Mouse (Mus musculus): Measurements from ENCODE around the gene Rps26.
"Not testable (repeated sequence)": the region's sequence is repeated elsewhere in the genome, so short reads cannot be mapped to it uniquely, and the experiment has no call there.

The Rps26 gene

GRCm38 (mm10) chr10:128641871-128642270, 15.3 kb upstream of the Rps26 start:
- no peak for DNase-seq (ENCODE audit: low spot score in 2 of 2)

GRCm38 (mm10) chr10:128640891-128641290, 14.3 kb upstream of the Rps26 start:
- DNase-seq (ENCODE audit: low spot score in 2 of 2) = no peak

GRCm38 (mm10) chr10:128639999-128640398, 13.5 kb upstream of the Rps26 start:
- no peak for DNase-seq (ENCODE audit: low spot score in 2 of 2)

GRCm38 (mm10) chr10:128637011-128637410, 10.5 kb upstream of the Rps26 start:
- no peak for DNase-seq (ENCODE audit: low spot score in 2 of 2)

- no peak for DNase-seq (ENCODE audit: low spot score in 2 of 2)
These were observed 10.0 kb upstream of the Rps26 start for GRCm38 (mm10) chr10:128636561-128636960.

- DNase-seq (ENCODE audit: low spot score in 2 of 2) = no peak
These were observed 9.2 kb upstream of the Rps26 start for GRCm38 (mm10) chr10:128635697-128636096.

- no peak for DNase-seq (ENCODE audit: low spot score in 2 of 2)
These were observed 5.0 kb upstream of the Rps26 start for GRCm38 (mm10) chr10:128631571-128631970.

GRCm38 (mm10) chr10:128630306-128630705, 3.8 kb upstream of the Rps26 start:
- not testable (repeated sequence) for DNase-seq (ENCODE audit: low spot score in 2 of 2)

- DNase-seq (ENCODE audit: low spot score in 2 of 2) = no peak
These were observed 3.2 kb upstream of the Rps26 start for GRCm38 (mm10) chr10:128629746-128630145.

GRCm38 (mm10) chr10:128627398-128628317, 1.1 kb upstream of the Rps26 start:
- no peak for DNase-seq (ENCODE audit: low spot score in 2 of 2)

GRCm38 (mm10) chr10:128625287-128625894, 1.2 kb downstream of the Rps26 start:
- no peak for DNase-seq (ENCODE audit: low spot score in 2 of 2)

GRCm38 (mm10) chr10:128623106-128623613, 3.4 kb downstream of the Rps26 start:
- not testable (repeated sequence) for DNase-seq (ENCODE audit: low spot score in 2 of 2)

GRCm38 (mm10) chr10:128622702-128623101, 3.8 kb downstream of the Rps26 start:
- DNase-seq (ENCODE audit: low spot score in 2 of 2) = no peak

GRCm38 (mm10) chr10:128621986-128622520, 4.5 kb downstream of the Rps26 start:
- no peak for DNase-seq (ENCODE audit: low spot score in 2 of 2)

GRCm38 (mm10) chr10:128620241-128620640, 6.3 kb downstream of the Rps26 start:
- no peak for DNase-seq (ENCODE audit: low spot score in 2 of 2)

GRCm38 (mm10) chr10:128619148-128619547, 7.4 kb downstream of the Rps26 start:
- not testable (repeated sequence) for DNase-seq (ENCODE audit: low spot score in 2 of 2)

GRCm38 (mm10) chr10:128618570-128618969, 8.0 kb downstream of the Rps26 start:
- DNase-seq (ENCODE audit: low spot score in 2 of 2) = no peak

- not testable (repeated sequence) for DNase-seq (ENCODE audit: low spot score in 2 of 2)
These were observed 10.6 kb downstream of the Rps26 start for GRCm38 (mm10) chr10:128615798-128616448.

- no peak for DNase-seq (ENCODE audit: low spot score in 2 of 2)
These were observed 11.6 kb downstream of the Rps26 start for GRCm38 (mm10) chr10:128614934-128615333.

GRCm38 (mm10) chr10:128613820-128614219, 12.7 kb downstream of the Rps26 start:
- DNase-seq (ENCODE audit: low spot score in 2 of 2) = not testable (repeated sequence)

- DNase-seq (ENCODE audit: low spot score in 2 of 2) = no peak
These were observed 13.4 kb downstream of the Rps26 start for GRCm38 (mm10) chr10:128613154-128613440.

Measured in heart, adult 9 months (tissue).